Mouse (Mus musculus): ENCODE measurements around the gene Adgrl3.

DNA sequence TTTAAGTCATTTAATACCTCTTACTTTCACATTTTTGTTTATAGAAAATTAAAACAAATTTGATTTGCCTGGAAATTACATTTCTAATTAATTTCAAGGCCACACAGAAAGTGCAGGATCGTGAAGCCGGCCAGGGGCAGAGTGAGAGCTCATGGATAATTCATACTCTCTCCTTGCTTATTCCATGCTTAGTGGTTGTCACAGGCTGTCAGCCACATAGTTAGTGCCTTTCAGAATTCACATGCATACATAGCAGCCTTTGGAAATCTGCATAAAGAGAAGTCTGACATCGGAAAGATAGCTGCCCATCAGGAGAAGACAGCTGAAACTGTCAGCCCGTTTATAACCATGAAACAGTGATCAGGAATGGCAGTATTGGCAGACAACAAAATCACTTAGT lies 181.9 kb downstream of the Adgrl3 start:
- TF ChIP-seq POLR2A (IDR thresholded peaks at IDR 0.05; ENCODE audit: insufficient read depth, low read depth, low read length) (no peak), CTCF (IDR thresholded peaks at IDR 0.05) (no peak), EP300 (IDR thresholded peaks at IDR 0.05; ENCODE audit: insufficient read depth, low read depth, low read length) (no peak)

Data from heart, adult 2 months (tissue).